Mouse (Mus musculus) monocyte, adult 5-6 weeks (primary cell): ENCODE measurements around the gene Npnt. TPM values are rescaled to one million over a fixed set of nuclear protein-coding genes. Genes with fewer than 3 reads are reported as not detected.

ENCODE experiments used
- ATAC-seq: fragments of 153-309, 156-312 bp; replicated peaks from 2 replicates; pipeline ENCODE4 v1.8.0; 2017; ENCODE audit warnings: mild to moderate bottlenecking; ENCODE audit not compliant: low TSS enrichment, insufficient number of reproducible peaks, severe bottlenecking, poor library complexity, low FRiP score
- total RNA-seq: library from RNA; stranded (forward); fragments of 200-1000, 200-491, 200-594 nt; gene quantifications from 3 replicates; pipeline ENCODE4 v1.2.3, GENCODE M21; 2017

The Npnt gene
- total RNA-seq, 1 experiment from 2014 or later: not detected

DNA sequence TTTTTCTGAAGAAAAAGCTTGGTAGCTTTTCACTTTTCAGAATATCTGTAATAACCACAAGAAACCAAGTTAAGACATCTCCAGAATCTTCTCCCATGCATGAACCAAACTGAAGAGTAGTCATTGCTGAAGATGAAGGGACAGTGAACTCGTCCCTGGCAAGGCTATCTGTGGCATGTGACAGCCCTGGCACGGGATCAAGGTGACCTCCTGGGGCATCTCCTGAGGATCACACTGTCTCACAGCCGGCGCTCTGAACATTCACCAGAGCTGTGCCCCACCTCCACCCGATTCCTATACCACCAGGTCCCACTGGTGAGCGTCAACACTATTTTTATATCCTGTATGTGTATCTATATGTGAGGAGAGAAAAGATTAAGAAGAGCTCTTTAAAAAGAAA, 47.9 kb downstream of the Npnt start:
- no peak for ATAC-seq

DNA sequence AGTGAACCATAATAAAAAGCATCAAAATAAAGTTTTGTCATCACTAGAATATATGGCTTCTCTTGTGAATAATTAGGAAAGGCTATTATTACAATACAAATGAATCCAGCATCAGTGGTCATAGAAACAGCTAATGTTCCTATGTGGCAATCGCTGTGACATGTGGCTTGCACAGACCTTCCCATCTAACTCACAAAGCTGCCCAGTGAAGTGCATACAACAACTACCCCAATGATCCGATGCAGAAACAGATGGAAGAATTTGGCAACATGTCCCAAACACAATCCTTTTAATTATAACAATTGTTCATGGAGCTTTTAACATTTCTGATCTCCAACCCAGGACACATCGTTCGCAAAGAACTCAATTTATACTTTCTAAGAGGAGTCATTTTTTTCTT, 52.2 kb downstream of the Npnt start:
- ATAC-seq: no peak

DNA sequence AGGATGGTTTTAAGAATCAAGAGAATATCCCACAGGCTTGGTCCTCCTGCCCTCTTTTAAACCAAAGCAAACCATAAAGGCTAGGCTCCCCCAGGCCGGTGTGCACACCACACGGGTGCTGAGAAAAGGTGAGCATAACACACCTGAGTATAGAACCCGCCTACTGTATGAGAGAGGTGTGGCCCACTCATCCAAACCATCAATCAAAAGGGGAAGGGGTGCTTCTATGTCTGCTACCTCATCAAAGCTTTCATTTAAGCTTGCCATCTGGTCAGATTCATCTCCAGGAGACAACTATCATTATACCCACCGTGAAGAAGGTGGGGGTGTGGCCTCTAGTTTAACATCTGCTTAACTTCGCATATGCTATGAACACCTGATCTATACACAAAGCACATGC, 52.7 kb downstream of the Npnt start:
- ATAC-seq: no peak

DNA sequence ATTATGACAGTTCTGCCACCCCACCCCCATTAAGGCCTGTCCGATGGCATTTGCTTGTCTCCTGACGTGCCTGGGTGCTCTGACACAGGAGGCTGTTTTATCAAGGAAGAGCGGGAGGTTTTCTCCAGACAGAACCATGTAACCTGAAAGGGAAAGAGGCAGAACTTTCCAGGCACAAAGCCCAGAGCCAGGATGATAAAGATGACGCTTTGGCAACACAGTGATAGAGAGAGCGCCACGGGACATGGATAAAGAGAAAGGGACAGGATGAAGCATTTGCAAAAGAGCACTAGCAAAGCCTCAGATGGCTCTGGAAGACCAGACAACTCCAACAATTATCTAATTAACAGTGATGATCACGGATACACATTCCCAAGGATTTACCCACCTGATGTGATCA, 56.0 kb downstream of the Npnt start:
- ATAC-seq: no peak

DNA sequence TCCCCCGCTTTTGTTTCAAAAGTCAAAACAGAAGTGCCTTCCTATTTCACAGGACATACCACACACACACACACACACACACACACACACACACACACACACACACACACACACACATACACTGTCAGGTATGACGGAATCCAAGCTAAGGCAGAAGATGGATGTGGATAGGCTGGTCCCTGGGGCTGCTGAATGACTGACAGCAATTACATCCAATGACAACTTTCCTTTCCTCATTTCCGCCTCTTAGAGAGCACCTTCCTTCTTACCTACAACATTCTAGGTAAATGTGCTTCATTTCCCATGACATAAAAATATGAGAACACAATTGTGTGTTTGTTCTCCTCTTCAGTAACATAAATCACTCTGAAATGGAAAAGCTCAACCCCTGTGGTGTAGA, 56.4 kb downstream of the Npnt start:
- no peak for ATAC-seq

DNA sequence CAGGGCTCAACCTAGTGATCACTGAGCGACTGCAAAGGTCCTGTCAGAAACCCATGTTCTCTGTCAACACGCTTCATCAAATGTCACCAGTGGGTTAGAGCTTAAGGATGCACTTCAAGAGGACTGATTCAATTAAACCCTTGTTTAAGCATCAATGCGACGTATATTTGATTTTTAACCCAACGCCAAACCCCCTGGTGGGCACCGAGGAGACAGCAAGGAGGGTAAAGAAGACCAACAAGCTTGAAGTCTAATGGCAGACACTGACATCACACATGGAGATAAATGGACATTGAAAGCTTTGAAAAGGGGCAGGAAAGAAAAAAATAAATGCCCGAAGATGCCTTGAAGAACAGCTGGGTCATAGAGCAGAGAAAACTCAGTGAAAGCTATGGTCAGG, 57.0 kb downstream of the Npnt start:
- ATAC-seq: no peak

DNA sequence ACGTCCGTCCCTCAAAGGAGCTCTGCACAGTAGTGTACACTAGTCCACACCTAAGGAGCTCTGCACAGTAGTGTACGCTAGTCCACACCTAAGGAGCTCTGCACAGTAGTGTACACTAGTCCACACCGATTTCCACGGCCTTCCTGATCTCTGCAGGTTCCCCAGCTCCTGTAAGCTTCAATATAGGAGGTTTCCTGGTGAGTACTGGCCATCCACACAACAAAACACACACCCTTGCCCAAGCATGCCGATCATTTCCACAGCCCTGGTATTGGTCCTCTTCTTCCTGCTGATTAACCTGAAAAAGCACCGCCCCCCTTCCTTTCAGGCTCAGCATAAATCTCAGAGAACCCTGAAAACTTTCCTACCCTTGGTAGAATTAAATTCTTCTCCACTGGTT, 57.6 kb downstream of the Npnt start:
- ATAC-seq: no peak

DNA sequence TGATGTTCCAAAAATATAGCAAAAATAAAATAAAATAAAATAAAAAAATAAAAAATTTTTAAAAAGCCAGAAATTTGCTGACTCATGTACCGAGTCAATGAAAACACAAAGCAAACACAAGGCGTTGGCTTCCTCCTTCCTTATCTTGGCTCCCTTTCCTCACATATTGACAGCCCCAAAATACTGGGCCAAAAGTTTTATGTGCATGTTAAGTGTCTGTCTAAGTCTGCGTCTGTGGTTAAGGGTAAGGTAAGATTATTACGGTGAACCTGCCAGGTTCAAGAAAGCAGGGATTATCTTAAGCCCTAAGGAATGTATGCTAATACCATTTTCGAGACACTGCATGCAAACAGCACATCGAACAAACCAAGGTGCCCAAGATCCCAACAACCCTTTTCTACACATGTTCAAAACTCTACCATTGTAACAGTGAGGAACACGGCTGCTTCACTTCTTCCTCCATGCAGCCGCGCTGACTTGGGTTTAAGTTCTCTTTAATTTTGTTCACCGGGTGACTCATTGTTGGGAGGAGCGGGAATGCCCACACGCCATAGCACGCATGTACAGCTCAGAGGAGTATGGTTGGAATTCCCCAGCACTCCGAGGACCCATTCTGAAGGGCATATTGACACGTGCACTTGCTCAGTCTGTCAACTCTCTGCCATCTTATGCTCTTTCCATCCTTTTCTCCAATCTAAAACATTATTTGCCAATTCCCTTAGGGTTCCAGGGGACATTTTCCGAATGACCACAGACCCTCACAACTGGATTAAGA, 62.8 kb downstream of the Npnt start:
- ATAC-seq: no peak

DNA sequence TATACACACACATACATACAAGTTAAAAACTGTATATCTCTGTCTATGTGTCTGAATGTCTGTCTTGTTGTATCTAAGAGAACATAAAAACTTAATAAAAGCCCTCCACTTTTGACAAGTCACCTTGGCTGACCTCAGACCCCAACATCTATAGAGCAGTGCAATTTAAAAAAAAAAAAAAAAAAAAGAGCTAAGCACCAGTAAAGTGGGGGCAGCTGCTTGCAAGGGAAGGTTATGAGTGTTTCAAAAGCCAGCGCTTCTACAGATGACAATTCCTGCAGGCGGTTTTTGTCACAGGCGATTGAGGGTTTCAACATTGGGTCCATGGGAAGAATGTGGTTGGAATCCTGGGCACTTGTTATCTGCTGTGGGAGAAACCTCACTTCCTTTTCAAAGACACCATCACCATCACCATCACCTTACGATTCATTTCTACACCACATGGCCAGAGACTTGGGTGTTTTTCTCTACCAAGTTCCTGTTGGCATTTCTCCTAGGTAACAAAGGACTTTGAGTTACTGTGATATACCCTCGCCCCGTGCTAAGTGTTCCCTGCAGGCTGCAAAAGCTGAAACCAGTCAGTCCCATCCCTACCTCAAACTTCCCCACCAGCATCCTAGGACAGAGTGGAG, 63.6 kb downstream of the Npnt start:
- ATAC-seq: no peak

DNA sequence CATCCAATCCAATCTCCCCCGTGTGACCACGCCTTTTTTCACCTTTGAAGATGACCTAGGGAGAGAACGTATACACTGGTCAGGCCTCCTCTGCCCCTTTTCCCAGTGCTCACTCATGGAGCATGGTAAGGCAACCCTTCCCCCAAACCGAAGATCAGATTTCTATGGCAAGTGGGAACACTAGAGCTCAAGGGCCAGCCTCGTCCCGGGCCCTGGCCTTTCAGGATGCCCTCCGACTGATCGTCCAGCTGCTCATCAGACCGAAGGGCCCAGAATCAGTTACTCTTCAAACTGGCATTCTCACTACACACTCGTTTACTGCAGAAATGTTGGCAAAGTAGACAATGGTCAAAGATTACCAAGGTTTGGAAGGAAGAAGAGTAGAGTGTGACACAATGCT, 65.6 kb downstream of the Npnt start:
- ATAC-seq: no peak

DNA sequence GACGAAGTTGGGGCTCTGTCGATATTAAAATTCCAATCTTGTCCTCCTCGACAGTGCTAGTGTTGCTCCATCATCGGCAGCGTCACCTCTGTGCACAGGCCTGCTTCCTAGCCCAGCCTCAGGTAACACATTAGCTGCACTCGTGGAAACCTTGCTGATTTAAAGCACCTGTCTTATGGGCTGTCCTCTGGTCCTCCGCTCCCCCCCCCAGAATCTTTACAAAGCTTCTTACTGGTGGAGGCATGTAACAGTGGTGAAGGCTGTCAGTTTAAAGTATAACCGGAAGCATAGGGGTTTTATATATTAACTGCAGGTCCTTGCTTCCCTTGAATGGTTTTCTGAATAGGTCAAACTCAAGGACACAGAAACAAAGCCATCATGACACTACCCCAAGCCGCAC, 66.8 kb downstream of the Npnt start:
- ATAC-seq: no peak

DNA sequence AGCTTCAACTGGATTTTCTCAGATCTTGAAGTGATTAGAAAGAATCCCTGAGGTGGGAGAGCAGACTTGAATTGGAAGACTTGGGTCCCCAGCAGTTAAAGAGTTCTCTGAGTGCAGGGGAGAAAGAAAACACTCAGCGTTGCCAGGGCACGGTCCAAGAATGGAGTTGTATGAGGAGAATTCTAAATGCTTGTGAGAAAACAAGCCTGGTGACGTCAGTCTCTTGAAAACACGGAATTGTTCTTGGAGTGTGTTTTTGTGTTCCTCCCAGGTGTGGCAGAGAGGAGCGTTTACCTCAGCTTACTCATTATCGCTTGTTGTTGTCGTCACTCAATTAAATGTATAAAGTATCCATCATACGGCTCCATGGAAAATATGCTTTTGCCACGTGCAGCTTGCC, 69.3 kb downstream of the Npnt start:
- ATAC-seq: no peak

DNA sequence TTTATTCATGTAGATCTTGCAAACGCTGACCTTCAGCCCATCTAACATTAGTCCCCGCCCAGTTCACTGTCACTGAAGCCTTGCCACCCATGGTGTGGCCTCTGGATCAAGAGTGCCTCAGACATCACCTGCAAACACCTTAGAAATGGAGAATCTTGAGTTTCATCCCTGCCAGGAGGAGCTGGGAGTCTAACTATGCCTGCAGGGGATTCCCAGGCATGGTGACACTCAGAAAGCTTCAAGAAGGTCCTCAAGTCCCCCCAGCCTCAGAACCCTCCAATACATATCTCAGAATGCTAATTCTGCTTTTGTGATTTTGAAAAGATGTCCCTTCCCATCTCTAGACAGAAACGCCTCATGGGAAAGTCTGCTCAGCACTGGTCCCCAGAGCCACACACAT, 69.7 kb downstream of the Npnt start:
- ATAC-seq: no peak

DNA sequence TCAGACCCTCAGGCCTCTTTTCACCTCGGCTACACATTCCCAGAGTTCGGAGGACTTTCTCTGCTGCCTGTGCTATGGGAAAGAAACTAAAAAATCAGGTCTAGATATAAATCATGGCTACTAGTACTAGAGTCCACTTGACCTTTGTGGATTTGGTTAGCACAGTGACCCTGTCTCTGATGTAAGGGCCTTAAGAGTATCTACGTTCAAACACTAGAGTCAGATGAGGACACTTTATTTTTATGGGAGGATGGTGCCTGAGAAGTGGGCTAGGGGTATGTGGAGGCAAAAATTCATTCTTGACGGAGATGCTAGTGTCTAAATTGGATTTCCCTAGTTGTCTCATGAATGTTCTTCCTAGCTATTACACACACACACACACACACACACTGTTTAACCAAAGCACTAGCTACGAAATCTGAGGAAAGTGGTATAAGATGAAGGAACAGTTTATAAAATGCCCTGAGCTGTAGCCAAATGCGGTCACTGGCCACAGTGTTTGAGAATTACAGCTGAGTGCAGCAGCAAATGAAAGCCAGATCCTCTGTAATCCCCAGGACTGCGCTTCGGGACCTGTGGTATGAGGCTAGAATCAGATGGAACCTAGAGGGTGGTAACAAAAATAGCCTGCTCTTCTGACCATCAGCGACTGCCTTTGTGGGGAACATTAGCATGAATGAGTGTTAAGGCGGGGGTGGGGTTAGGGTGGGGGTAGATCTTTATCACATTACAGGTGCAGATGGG, 73.0 kb downstream of the Npnt start:
- ATAC-seq: no peak

DNA sequence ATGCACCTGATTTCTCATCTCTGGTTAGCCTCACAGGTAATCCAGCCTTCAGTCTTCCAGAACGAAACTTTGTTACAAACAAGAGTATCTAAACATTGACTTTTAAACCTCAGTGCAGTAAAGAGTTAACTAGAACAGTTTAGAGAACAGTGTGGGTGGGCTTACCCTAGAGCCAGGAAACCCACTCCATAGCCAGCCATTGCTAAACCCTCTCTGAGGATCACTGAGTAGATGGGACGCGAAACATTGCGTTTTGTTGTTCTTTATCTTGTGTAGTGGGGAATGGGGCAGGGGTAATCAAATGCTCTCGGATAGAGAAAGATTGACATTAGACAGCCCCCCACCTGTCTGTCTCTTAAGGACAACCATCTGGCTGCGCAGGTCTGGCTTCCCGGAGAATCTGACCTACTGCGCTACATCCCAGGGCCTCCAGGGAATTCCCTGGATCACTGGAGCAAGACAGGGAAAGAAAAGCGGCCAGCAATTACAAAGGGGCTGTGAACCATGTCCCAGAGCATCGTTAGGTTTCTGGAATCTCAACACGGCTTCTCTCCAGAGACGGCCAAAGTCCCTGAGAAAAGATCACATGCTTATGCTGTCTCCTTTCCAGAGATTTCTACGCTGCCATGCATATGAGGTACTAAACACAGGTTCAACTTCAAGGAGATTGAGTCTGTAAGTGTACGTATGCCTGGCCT, 73.9 kb downstream of the Npnt start:
- no peak for ATAC-seq

DNA sequence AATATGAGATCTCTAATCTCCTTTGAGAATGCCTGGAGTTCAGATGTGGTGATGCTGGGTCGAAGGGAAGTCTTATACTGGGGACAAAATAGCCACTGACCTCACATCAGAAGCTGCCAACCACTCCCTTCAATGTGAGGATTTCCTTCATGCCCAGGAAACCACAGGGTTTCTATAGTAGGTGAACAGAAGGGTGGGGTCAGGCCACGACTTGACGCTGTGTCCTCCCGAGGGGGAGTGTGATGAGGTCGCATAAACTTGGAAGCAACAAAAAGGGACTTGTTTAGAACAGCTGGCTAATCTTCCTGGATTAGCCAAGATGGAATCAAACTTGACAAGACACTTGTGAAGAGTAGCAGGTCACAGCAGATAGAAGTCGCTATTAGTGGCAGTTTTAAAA, 76.8 kb downstream of the Npnt start:
- ATAC-seq: peak; percentile 59; the same call in 1 of the 2 replicates

DNA sequence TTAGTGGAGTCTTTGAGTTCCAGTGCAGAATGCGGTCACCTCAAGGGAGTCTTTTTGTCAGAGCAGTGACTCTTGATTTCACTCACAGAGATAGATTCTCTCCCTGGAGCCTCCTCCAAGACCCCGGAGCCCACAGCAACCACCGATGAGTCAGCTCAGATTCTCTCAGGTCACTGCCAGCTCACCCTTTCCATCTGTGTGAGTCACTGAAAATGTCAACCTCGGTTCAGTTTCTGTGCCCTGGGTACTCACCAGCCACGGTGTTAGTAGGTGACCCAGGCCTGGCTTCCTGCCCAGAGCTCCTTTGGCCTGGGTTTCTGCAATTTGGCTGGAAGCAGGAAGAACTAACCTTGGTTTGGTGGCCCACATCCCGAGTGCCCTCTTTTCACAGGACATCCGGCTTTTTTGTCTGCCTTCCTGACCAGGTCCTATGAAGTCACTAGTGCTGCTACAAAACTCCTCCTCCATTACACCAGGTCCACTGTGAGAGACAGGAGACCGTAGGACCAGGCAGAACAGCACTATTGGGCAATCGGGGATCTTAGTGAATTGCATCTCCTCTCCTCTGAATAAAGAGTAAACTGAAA, 78.7 kb downstream of the Npnt start:
- ATAC-seq: peak; percentile 45

DNA sequence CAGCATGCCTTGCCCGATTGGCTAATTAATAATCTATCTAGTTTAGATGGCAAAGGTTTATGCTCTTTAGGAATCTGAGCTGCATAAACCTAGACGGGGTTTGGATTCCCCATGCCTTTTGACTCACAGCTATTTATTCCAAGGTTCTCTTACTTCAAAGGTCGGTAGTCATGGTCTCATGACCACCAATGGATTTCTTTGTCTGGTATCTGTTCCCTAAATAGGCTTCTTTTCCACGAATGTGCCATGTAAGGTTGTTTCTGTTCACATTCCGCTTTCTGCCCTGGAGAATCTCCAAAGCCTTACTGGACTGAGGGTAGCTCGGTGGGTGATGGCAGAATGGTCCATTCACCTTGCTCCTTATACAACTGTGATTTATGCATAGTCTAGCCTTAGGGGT, 80.0 kb downstream of the Npnt start:
- no peak for ATAC-seq

DNA sequence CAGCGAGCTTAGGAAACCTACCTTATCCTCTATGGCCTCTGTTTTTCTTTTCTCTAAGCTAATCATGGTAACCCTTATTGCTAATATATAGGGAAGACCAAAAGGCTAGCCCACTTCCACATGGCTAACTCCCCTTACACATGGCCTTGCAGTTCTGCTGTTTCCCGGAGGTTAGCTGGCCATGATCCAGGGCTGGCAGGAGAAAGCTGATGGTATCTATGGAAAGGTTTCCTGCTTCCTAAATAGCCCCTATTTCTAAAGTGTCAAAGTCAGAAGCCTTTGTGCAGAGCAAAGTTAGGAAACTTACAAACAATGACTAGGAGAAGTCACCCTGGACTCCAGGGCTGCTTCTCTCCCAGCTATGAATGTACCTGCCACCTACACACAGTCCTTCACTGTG, 81.3 kb downstream of the Npnt start:
- ATAC-seq: no peak
